Comparison of ENCODE assay signal across 11 mouse cellular contexts in the genomic region with DNA sequence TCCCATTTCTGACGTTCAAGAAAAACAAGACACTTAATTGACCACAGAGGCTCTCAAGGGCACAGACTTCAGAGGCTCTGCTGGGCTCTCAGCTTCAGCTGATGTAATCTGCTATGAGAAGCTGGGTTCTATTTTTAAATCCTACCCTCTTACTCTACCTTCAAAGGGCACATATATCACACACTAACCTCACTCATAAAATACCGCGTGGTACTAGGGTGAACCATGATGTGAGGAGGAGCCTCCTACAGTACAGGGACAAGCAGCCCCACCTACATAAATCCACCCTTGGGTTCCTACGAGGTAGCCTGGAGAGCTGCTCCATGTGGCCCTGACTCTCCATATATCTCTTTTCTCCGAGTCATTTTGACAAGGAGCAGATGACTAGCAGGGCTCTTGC. TPM values are rescaled to one million over a fixed set of nuclear protein-coding genes. Genes with fewer than 3 reads are reported as not detected.
DNase-seq lines count a peak whose midpoint lies in the region; ATAC-seq lines count a peak whose summit lies in the region.
"Had no signal": no experiment of that assay in that cellular context is flagged by ENCODE, and none has a peak within 500 bp of the region (broad histone marks: within the 10 kb centered on the region; RNA-seq: fewer than 3 reads in every experiment).

No protein-coding gene starts in this region.

- H3K9me3 ChIP-seq in limb, embryonic 13.5 days = no peaks in the 10 kb centered on the region
- H3K9me3 ChIP-seq in limb, embryonic 10.5 days (replicated peaks) = no peaks in the 10 kb centered on the region
- no peaks in the 10 kb centered on the region for H3K9me3 ChIP-seq in embryonic facial prominence, embryonic 15.5 days (replicated peaks)
- H3K9me3 ChIP-seq in forebrain, embryonic 13.5 days (replicated peaks) = 0 out of 2 replicates have a peak, but pooled peaks cover 3% of the 10 kb centered on the region

- no peaks in the 10 kb centered on the region for H3K27me3 ChIP-seq in limb, embryonic 13.5 days
- no peaks in the 10 kb centered on the region for H3K27me3 ChIP-seq in limb, embryonic 10.5 days (ENCODE audit: low read depth, poor library complexity, severe bottlenecking)
- H3K27me3 ChIP-seq in embryonic facial prominence, embryonic 15.5 days = no peaks in the 10 kb centered on the region
- no peaks in the 10 kb centered on the region for H3K27me3 ChIP-seq in forebrain, embryonic 13.5 days
- H3K27me3 ChIP-seq: Patski had no signal

- ATAC-seq in limb, embryonic 13.5 days (ENCODE audit: low FRiP score, low read depth) = peak; percentile 41; the same call in 1 of the 2 replicates
- ATAC-seq in embryonic facial prominence, embryonic 15.5 days (ENCODE audit: insufficient number of reproducible peaks, low FRiP score, low TSS enrichment, low read depth) = peak; percentile 60; the same call in 1 of the 2 replicates
- ATAC-seq in forebrain, embryonic 13.5 days = no peak
- ATAC-seq: Patski had no signal

- H3K4me1 ChIP-seq in limb, embryonic 13.5 days = peaks cover 23% of the 10 kb centered on the region; the same call in 1 of the 2 replicates
- peaks cover 35% of the 10 kb centered on the region for H3K4me1 ChIP-seq in limb, embryonic 10.5 days
- H3K4me1 ChIP-seq in embryonic facial prominence, embryonic 15.5 days = 0 out of 2 replicates have a peak, but pooled peaks cover 5% of the 10 kb centered on the region
- 0 out of 2 replicates have a peak, but pooled peaks cover 3% of the 10 kb centered on the region for H3K4me1 ChIP-seq in forebrain, embryonic 13.5 days

- peaks cover 3% of the 10 kb centered on the region; the same call in 1 of the 2 replicates for H3K36me3 ChIP-seq in limb, embryonic 13.5 days
- no peaks in the 10 kb centered on the region for H3K36me3 ChIP-seq in limb, embryonic 10.5 days
- no peaks in the 10 kb centered on the region for H3K36me3 ChIP-seq in embryonic facial prominence, embryonic 15.5 days
- H3K36me3 ChIP-seq in forebrain, embryonic 13.5 days (ENCODE audit: poor library complexity, severe bottlenecking) = no peaks in the 10 kb centered on the region

- no peak overlapping the region for H3K27ac ChIP-seq in limb, embryonic 13.5 days
- H3K27ac ChIP-seq in limb, embryonic 10.5 days = no peak overlapping the region; the same call in 1 of the 2 replicates
- H3K27ac ChIP-seq in embryonic facial prominence, embryonic 15.5 days (replicated peaks) = no peak overlapping the region
- H3K27ac ChIP-seq in forebrain, embryonic 13.5 days = no peak overlapping the region

- H3K4me3 ChIP-seq in limb, embryonic 13.5 days = no peak overlapping the region
- no peak overlapping the region for H3K4me3 ChIP-seq in limb, embryonic 10.5 days
- no peak overlapping the region for H3K4me3 ChIP-seq in embryonic facial prominence, embryonic 15.5 days (replicated peaks)
- no peak overlapping the region for H3K4me3 ChIP-seq in forebrain, embryonic 13.5 days

- peak; percentile 80 for DNase-seq in adrenal gland, adult 2 months
- no peak for DNase-seq in adrenal gland, postnatal 25 days
- DNase-seq in limb, embryonic 10.5 days (ENCODE audit: low spot score) = no peak
- DNase-seq in retina, embryonic 14.5 days (ENCODE audit: low spot score) = peak; percentile 27
- no peak for DNase-seq in layer of hippocampus, adult 18-20 months (ENCODE audit: low spot score in 2 of 2)
- DNase-seq: kidney, adult 11 months; lung, postnatal 10 days had no signal

- WGBS in limb, embryonic 13.5 days = 16% methylated on average over 5 of the region's 5 CpGs
- WGBS in limb, embryonic 10.5 days = 22% methylated on average over 5 of the region's 5 CpGs
- WGBS in embryonic facial prominence, embryonic 15.5 days = 49% methylated on average over 5 of the region's 5 CpGs
- WGBS in forebrain, embryonic 13.5 days = 79% methylated on average over 5 of the region's 5 CpGs

- H3K4me2 ChIP-seq in limb, embryonic 13.5 days (replicated peaks) = no peak overlapping the region
- no peak overlapping the region for H3K4me2 ChIP-seq in embryonic facial prominence, embryonic 15.5 days (replicated peaks)
- H3K4me2 ChIP-seq in forebrain, embryonic 13.5 days = no peak overlapping the region

- no peak overlapping the region for H3K9ac ChIP-seq in limb, embryonic 13.5 days
- no peak overlapping the region for H3K9ac ChIP-seq in embryonic facial prominence, embryonic 15.5 days
- H3K9ac ChIP-seq in forebrain, embryonic 13.5 days = no peak overlapping the region

RNA-seq across cellular contexts. Expression of a gene that starts 45.8 kb away (rescaled TPM):
- 10 to 100 TPM; 33.3 to 54.1 TPM for total RNA-seq in adrenal gland, adult 2 months (2021)
- polyA plus RNA-seq in adrenal gland, adult 2 months (2012; rRNA removed) = 7.0 and 10.1 TPM in 2 replicates
- 40.9 and 45.0 TPM in 2 replicates for total RNA-seq in adrenal gland, postnatal 25 days (2021)
- polyA plus RNA-seq in limb, embryonic 13.5 days (2015; fragmentation: Nextera tagmentation; extraction: Ambion mirVana) = 17.3 and 18.8 TPM in 2 replicates
- polyA plus RNA-seq in limb, embryonic 10.5 days (2016; fragmentation: Nextera tagmentation; extraction: Ambion mirVana) = 11.9 and 17.1 TPM in 2 replicates
- polyA plus RNA-seq in embryonic facial prominence, embryonic 15.5 days (2015; fragmentation: Nextera tagmentation; extraction: Ambion mirVana) = 14.3 and 15.1 TPM in 2 replicates
- total RNA-seq in layer of hippocampus, adult 18-20 months (2021) = 10 to 100 TPM; 54.6 to 57.9 TPM
- 22.6 and 23.3 TPM in 2 replicates for polyA plus RNA-seq in forebrain, embryonic 13.5 days (2015; fragmentation: Nextera tagmentation; extraction: Ambion mirVana)

Comparison
In these comparisons a context has a peak if more than half of its experiments do, and no peak if none do; other contexts are left out.
1. DNase-seq: peak in adrenal gland, adult 2 months (single experiment) and retina, embryonic 14.5 days (single experiment); none in adrenal gland, postnatal 25 days (single experiment), limb, embryonic 10.5 days (single experiment) and layer of hippocampus, adult 18-20 months (0 of 2).